Mouse (Mus musculus): ENCODE data around the gene Mrpl54.

Gene Mrpl54

GRCm38 (mm10) chr10:81295185-81295584 is 28.5 kb upstream of the Mrpl54 start:
- intact Hi-C loops (cut with DNase I): no loop called here

- intact Hi-C loops (cut with DNase I): loop anchor here (5.0 kb wide), 1 partner anchor 48 kb away; the partner anchor contains the start of gene Gipc3
Observed at GRCm38 (mm10) chr10:81294442-81294841, 27.7 kb upstream of the Mrpl54 start.

- intact Hi-C loops (cut with DNase I): loop anchor here (5.0 kb wide), 1 partner anchor 49 kb away; the partner anchor contains the start of gene Gipc3
Observed at GRCm38 (mm10) chr10:81293334-81294030, 26.7 kb upstream of the Mrpl54 start.

- intact Hi-C loops (cut with DNase I): loop anchor here (5.0 kb wide), 1 partner anchor 50 kb away; the partner anchor contains the start of gene Gipc3
Observed at GRCm38 (mm10) chr10:81292554-81293333, 26.0 kb upstream of the Mrpl54 start, which contains the start of gene Pip5k1c. Pip5k1c (plus strand) TSS chr10:81292963.

GRCm38 (mm10) chr10:81291511-81292104 is 24.9 kb upstream of the Mrpl54 start, which contains the start of gene Tjp3:
Tjp3 (minus strand) TSS chr10:81291581.
- intact Hi-C loops (cut with DNase I): loop anchor here (5.0 kb wide), 1 partner anchor 51 kb away; the partner anchor contains the start of gene Gipc3

GRCm38 (mm10) chr10:81290698-81291460 is 24.1 kb upstream of the Mrpl54 start:
- intact Hi-C loops (cut with DNase I): loop anchor here (5.0 kb wide), 1 partner anchor 51 kb away; the partner anchor contains the start of gene Gipc3

- intact Hi-C loops (cut with DNase I): loop anchor here (5.0 kb wide), 2 partner anchors 52 to 162 kb away; partner anchors contain the start of gene Gipc3
Observed at GRCm38 (mm10) chr10:81289811-81290210, 23.1 kb upstream of the Mrpl54 start.

- intact Hi-C loops (cut with DNase I): loop anchor here (5.0 kb wide), 1 partner anchor 163 kb away; no protein-coding TSS in a partner anchor
Observed at GRCm38 (mm10) chr10:81289278-81289677, 22.5 kb upstream of the Mrpl54 start.

GRCm38 (mm10) chr10:81288601-81289000 is 21.9 kb upstream of the Mrpl54 start:
- intact Hi-C loops (cut with DNase I): loop anchor here (5.0 kb wide), 1 partner anchor 164 kb away; no protein-coding TSS in a partner anchor

- intact Hi-C loops (cut with DNase I): loop anchor here (5.0 kb wide), 1 partner anchor 165 kb away; no protein-coding TSS in a partner anchor
Observed at GRCm38 (mm10) chr10:81287513-81288157, 20.9 kb upstream of the Mrpl54 start.

- intact Hi-C loops (cut with DNase I): loop anchor here (5.0 kb wide), 1 partner anchor 166 kb away; no protein-coding TSS in a partner anchor
Observed at GRCm38 (mm10) chr10:81286586-81286985, 19.9 kb upstream of the Mrpl54 start.

- intact Hi-C loops (cut with DNase I): loop anchor here (5.0 kb wide), 1 partner anchor 166 kb away; no protein-coding TSS in a partner anchor
Observed at GRCm38 (mm10) chr10:81285694-81286450, 19.1 kb upstream of the Mrpl54 start.

GRCm38 (mm10) chr10:81284719-81285118 is 18.0 kb upstream of the Mrpl54 start:
- intact Hi-C loops (cut with DNase I): loop anchor here (5.0 kb wide), 1 partner anchor 168 kb away; no protein-coding TSS in a partner anchor

GRCm38 (mm10) chr10:81284189-81284588 is 17.5 kb upstream of the Mrpl54 start:
- intact Hi-C loops (cut with DNase I): no loop called here

GRCm38 (mm10) chr10:81279496-81279895 is 12.8 kb upstream of the Mrpl54 start:
- intact Hi-C loops (cut with DNase I): no loop called here

- intact Hi-C loops (cut with DNase I): no loop called here
Observed at GRCm38 (mm10) chr10:81277676-81278075, 10.9 kb upstream of the Mrpl54 start.

- intact Hi-C loops (cut with DNase I): no loop called here
Observed at GRCm38 (mm10) chr10:81273842-81274241, 7.1 kb upstream of the Mrpl54 start.

GRCm38 (mm10) chr10:81272356-81272755 is 5.6 kb upstream of the Mrpl54 start:
- intact Hi-C loops (cut with DNase I): no loop called here

Data from adrenal gland (tissue).